Mouse (Mus musculus) ES-Bruce4 (cell line): Measurements from ENCODE around the gene Egln2.

Source experiments
- CTCF ChIP-seq: IDR thresholded peaks from one replicate; pipeline ENCODE4 v1.8.1; 2011; ENCODE audit warnings: low read depth, low read length
- EP300 ChIP-seq: IDR thresholded peaks from 2 replicates; pipeline ENCODE4 v1.6.1; 2011; ENCODE audit warnings: low read depth, low read length; ENCODE audit not compliant: insufficient read depth
- POLR2A ChIP-seq: IDR thresholded peaks from one replicate; pipeline ENCODE4 v1.8.1; 2011; ENCODE audit warnings: low read length; ENCODE audit not compliant: insufficient read depth

DNA sequence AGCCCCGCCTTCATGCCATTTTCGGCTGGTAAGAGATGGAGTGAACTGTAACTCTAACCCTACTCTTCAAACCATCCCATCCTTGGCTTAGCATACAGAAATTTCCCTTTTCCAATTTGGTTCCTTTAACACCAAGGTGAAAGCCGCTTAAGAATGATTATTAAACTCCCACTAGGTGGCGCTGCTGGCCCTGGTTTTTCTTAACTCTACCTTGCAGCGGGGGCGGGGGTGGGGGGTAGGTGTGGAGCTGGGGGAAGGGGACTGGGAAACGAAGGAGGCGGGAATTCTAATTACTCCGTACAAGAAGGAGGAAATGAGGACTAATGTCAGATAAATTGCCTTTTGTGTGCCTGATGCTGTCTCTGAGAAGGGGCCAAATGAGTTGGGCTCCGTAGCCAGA is 34.0 kb downstream of the Egln2 start:
- TF ChIP-seq EP300 = no peak
- no peak for TF ChIP-seq CTCF
- TF ChIP-seq POLR2A = no peak
